Mouse (Mus musculus) liver, embryonic 14.5 days (tissue): ENCODE measurements around the gene Atp8a1. TPM values are rescaled to one million over a fixed set of nuclear protein-coding genes. Genes with fewer than 3 reads are reported as not detected.
A peak's percentile ranks its signal among the peaks of the same experiment; 100 is the strongest.

Source experiments
- ATAC-seq: fragments of 200-750 bp; cut with Nextera tagmentation; 2 replicates; pipeline ENCODE4 v1.8.0; 2017; ENCODE audit warnings: moderate number of reproducible peaks, mild to moderate bottlenecking, moderate library complexity; ENCODE audit not compliant: insufficient read depth
- DNase-seq, 3 experiments: peaks; one replicate each; pipeline ENCODE4 v3.0.0-alpha.2; 2012 to 2013; ENCODE audit warnings: low read depth in 3 of 3, low spot score in 3 of 3
- H3K27ac ChIP-seq: fragments of 300-500 bp; sonication (generic); 2 replicates; pipeline ENCODE4 v1.5.1; 2014; ENCODE audit warnings: moderate library complexity, mild to moderate bottlenecking, control low read depth, inconsistent platforms
- H3K27me3 ChIP-seq: fragments of 300-500 bp; sonication (generic); 2 replicates; pipeline ENCODE4 v1.6.1; 2014; ENCODE audit warnings: mild to moderate bottlenecking, low read length, moderate library complexity; ENCODE audit not compliant: control insufficient read depth, insufficient read depth
- H3K36me3 ChIP-seq: fragments of 300-500 bp; sonication (generic); replicated peaks from 2 replicates; pipeline ENCODE4 v1.6.1; 2014; ENCODE audit warnings: low read depth; ENCODE audit not compliant: control insufficient read depth, insufficient read depth
- H3K4me1 ChIP-seq, 2 experiments: fragments of 200-500 bp in 1 of 2; fragments of 300-500 bp in 1 of 2; sonication (generic) in 1 of 2; replicated peaks; 2 replicates each; pipeline ENCODE4 v1.6.1; 2012 to 2014; ENCODE audit warnings: antibody characterized with exemption in 1 of 2, inconsistent platforms in 1 of 2, low read length in 1 of 2; ENCODE audit not compliant: control insufficient read depth in 2 of 2, insufficient read depth in 2 of 2
- H3K4me2 ChIP-seq: fragments of 300-500 bp; sonication (generic); 2 replicates; pipeline ENCODE4 v1.6.1; 2014; ENCODE audit warnings: low read depth, mild to moderate bottlenecking, control low read depth, moderate library complexity
- H3K4me3 ChIP-seq, 2 experiments: fragments of 200-500 bp in 1 of 2; fragments of 300-500 bp in 1 of 2; sonication (generic) in 1 of 2; 2 replicates each; pipeline ENCODE4 v1.5.1; 2012 to 2014; ENCODE audit warnings: low read depth in 2 of 2, low read length in 2 of 2, mild to moderate bottlenecking in 2 of 2, control low read depth in 1 of 2, inconsistent platforms in 1 of 2, moderate library complexity in 1 of 2; ENCODE audit not compliant: insufficient read depth in 1 of 2
- H3K9ac ChIP-seq: fragments of 300-500 bp; sonication (generic); replicated peaks from 2 replicates; pipeline ENCODE4 v1.6.1; 2014; ENCODE audit warnings: mild to moderate bottlenecking, control low read depth, moderate library complexity
- H3K9me3 ChIP-seq: fragments of 300-500 bp; sonication (generic); 2 replicates; pipeline ENCODE4 v1.6.1; 2016; ENCODE audit warnings: low read length, mixed read lengths; ENCODE audit not compliant: control insufficient read depth
- CTCF ChIP-seq: IDR thresholded peaks from 2 replicates; pipeline ENCODE4 v1.5.1; 2016; ENCODE audit warnings: antibody characterized with exemption, low read depth, control low read depth
- EP300 ChIP-seq: IDR thresholded peaks from 2 replicates; pipeline ENCODE4 v1.6.1; 2016; ENCODE audit warnings: antibody characterized with exemption, low read depth
- WGBS: fragments of 180-500 bp; shearing (Covaris S2); extraction: QIAGEN DNeasy Blood & Tissue Kit; methylation state at CpG from one replicate; pipeline ENCODE4 v1.1.7; 2014; ENCODE audit not compliant: insufficient replicate concordance; 5-methylcytosine and 5-hydroxymethylcytosine counted together
- polyA plus RNA-seq, 2 experiments: library from polyadenylated mRNA; depleted of rRNA in 1 of 2; stranded (reverse) in 1 of 2; unstranded in 1 of 2; fragments of >200 nt; fragmentation: Nextera tagmentation in 1 of 2; extraction: Ambion mirVana in 1 of 2; gene quantifications; 2 replicates each; pipeline versions ENCODE4 v1.2.1 to v1.2.3; 2012 to 2014

The Atp8a1 gene
- polyA plus RNA-seq, 2 experiments, result 21.0 to 42.5 TPM

DNA sequence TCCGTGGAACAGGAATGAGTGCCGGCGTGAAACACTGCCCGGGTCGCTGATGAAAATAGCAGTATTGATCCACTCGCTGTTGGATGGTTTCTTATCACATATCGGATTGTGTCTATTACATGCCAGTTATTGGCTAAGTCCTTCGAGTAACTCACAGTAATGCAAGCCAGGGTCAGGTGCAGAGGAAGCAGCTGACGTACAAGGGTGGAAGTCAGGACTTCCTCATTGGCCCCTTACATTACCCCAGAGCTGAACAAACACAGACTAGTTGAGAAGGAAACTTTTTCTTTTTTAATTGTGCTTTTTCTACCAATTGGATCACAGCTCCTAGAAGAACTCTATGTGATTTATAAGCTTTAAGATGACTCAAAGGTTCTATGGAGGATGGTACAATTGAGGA, 247.3 kb downstream of the Atp8a1 start:
- Histone ChIP-seq H3K4me1 (no peaks in the 10 kb centered on the region), H3K9me3 (no peaks in the 10 kb centered on the region), H3K4me2 (no peak overlapping the region), H3K27me3 (peaks cover under 1% of the 10 kb centered on the region; the same call in 1 of the 2 replicates), H3K36me3 (no peaks in the 10 kb centered on the region), H3K9ac (no peak overlapping the region), H3K4me3 (no peak overlapping the region), H3K27ac (no peak overlapping the region)
- TF ChIP-seq CTCF, result no peak
- TF ChIP-seq EP300, result no peak
- DNase-seq (no peak), ATAC-seq (no peak)
- 53% methylated on average over 9 of the region's 9 CpGs for WGBS

DNA sequence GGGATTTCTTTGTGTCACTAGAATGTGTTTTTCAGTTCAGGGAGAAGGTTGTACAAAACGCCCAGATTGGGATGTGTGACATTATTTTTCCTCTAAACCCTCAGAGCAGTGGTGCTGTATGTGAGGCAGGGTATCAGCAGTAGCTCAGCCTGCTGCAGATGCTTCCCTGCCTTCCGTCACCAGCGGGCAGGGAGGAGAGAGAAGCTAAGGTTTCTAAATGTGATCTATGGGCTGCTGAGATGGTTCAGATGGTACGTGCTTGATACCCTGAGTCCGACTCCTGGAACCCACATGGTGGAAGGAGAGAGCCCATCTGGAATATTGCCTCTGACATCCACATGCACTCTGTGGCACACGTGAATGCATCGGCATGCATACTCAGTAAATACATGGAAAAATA, 251.6 kb downstream of the Atp8a1 start:
- DNase-seq, result no peak
- Histone ChIP-seq H3K27ac (no peak overlapping the region), H3K4me1 (no peaks in the 10 kb centered on the region), H3K4me3 (no peak overlapping the region), H3K9me3 (no peaks in the 10 kb centered on the region), H3K9ac (no peak overlapping the region), H3K4me2 (no peak overlapping the region), H3K27me3 (no peaks in the 10 kb centered on the region), H3K36me3 (no peaks in the 10 kb centered on the region)
- WGBS, result 60% methylated on average over 7 of the region's 7 CpGs
- TF ChIP-seq EP300, result no peak
- TF ChIP-seq CTCF, result no peak
- ATAC-seq, result no peak

DNA sequence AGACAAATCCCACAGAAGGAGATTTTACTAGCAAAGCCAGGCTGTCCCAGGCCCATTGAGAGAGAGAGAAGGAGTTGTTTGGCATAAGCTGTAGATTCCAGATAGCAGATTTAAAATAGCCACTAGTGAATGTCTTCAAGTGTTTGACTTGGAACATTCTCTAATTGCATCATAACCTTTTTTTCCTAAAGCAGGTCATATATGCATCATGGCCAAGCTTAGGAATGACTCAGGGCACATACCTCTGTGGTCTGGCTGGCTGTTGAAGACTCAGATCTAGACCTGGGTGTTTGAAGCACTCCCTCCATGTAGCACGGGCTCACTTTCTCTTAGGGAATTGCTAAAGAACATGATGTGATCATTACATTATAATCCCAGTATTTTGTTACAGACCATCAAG, 252.2 kb downstream of the Atp8a1 start:
- no peak for ATAC-seq

DNA sequence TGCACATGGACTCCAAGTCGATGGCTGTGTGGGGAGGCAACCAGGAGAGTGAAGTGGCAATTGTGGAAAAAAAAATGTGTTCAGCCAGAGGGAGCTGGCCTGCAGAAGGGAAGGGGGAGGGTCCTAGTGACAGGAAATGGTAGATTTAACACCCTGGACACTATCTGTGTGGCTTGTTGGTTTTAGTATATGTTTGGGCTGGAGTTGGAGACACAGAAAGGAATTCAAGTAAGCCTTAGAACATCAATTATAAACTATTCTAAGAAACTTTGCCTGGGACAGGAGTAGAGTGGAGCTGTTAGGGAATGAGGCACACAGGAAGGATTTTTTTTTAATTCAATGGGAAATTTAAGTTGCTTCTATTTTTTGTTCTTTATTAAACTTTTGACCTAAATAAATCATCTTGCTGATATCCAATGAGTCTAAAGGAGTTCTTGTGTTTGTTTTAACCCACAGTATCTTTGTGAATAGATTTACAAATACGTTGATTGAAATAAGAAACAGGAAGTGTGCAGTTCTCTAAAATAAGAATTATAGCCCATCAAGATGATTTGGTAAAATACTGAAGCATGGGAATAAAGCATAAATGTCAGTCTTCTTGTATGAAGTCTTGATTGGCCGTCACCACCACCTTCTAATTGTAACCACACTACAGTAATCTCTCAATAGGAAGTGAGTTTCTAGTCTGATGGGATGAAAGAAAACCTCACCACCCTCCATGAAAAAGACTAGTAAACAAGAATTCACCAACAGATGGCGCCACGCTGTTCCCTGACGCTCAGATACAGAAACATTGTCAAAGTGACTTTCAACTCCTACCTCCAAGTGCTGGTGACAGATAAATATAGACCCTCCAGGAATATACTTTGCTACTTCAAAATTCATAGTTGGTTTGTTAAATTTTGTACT, 267.3 kb downstream of the Atp8a1 start:
- DNase-seq, result peak in 1 of 3 experiments; percentile 0

More for the DNA sequence above, 252.2 kb downstream of the Atp8a1 start:
- Histone ChIP-seq H3K27ac (no peak overlapping the region), H3K9ac (no peak overlapping the region), H3K4me3 (no peak overlapping the region), H3K27me3 (no peaks in the 10 kb centered on the region), H3K4me2 (no peak overlapping the region), H3K9me3 (no peaks in the 10 kb centered on the region), H3K36me3 (no peaks in the 10 kb centered on the region), H3K4me1 (no peaks in the 10 kb centered on the region)
- TF ChIP-seq EP300, result no peak
- TF ChIP-seq CTCF, result no peak
- no peak for DNase-seq
- WGBS, result 63% methylated on average over 1 of the region's 1 CpGs

DNA sequence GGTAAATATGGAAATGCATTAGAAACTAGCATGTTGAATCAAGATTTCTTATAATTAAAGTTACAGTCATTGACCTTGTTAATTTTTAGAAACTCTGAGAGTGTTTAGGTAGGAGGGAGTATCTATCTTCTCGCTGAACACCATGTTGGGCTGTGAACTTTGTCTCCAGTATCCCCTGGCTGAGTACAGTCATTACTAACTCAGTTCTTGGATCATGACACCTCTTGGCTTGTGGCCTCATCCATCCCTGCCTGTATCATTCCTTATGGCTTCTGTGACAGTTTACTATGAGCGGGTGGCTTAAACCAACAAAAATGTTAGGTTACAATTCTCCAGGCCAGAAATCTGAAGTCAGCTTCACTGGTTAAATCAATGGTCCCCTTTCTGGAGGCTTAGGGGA, 271.5 kb downstream of the Atp8a1 start:
- no peak for ATAC-seq

More for the DNA sequence above, 267.3 kb downstream of the Atp8a1 start:
- Histone ChIP-seq H3K36me3 (no peaks in the 10 kb centered on the region), H3K4me3 (no peak overlapping the region), H3K27ac (no peak overlapping the region), H3K4me2 (no peak overlapping the region), H3K27me3 (no peaks in the 10 kb centered on the region), H3K9ac (no peak overlapping the region), H3K9me3 (no peaks in the 10 kb centered on the region), H3K4me1 (no peaks in the 10 kb centered on the region)
- 36% methylated on average over 6 of the region's 6 CpGs for WGBS
- TF ChIP-seq EP300 (no peak), CTCF (peak; percentile 10; the same call in 1 of the 2 replicates)
- ATAC-seq, result no peak

More for the DNA sequence above, 271.5 kb downstream of the Atp8a1 start:
- H3K36me3 ChIP-seq, result no peaks in the 10 kb centered on the region
- no peak for DNase-seq
- no peaks in the 10 kb centered on the region for H3K27me3 ChIP-seq
- no peak overlapping the region for H3K4me3 ChIP-seq
- no peak overlapping the region for H3K27ac ChIP-seq
- no peaks in the 10 kb centered on the region for H3K4me1 ChIP-seq
- 54% methylated on average over 2 of the region's 2 CpGs for WGBS
- H3K9ac ChIP-seq, result no peak overlapping the region
- H3K9me3 ChIP-seq, result no peaks in the 10 kb centered on the region
- TF ChIP-seq CTCF, result no peak
- TF ChIP-seq EP300, result no peak
- no peak overlapping the region for H3K4me2 ChIP-seq
